Mouse (Mus musculus) stomach, embryonic 15.5 days (tissue): ENCODE data around the gene Hoxd12. TPM values are rescaled to one million over a fixed set of nuclear protein-coding genes. Genes with fewer than 3 reads are reported as not detected.

ENCODE experiments used
- ATAC-seq: fragments of 200-750 bp; cut with Nextera tagmentation; 2 replicates; pipeline ENCODE4 v1.8.0; 2017; ENCODE audit warnings: low read depth, moderate number of reproducible peaks, moderate TSS enrichment; ENCODE audit not compliant: insufficient read depth, low FRiP score
- H3K27ac ChIP-seq: fragments of 300-500 bp; sonication (generic); 2 replicates; pipeline ENCODE4 v1.5.1; 2015; ENCODE audit warnings: mild to moderate bottlenecking, inconsistent platforms
- H3K27me3 ChIP-seq: fragments of 300-500 bp; sonication (generic); replicated peaks from 2 replicates; pipeline ENCODE4 v1.6.1; 2015; ENCODE audit warnings: inconsistent platforms
- H3K36me3 ChIP-seq: fragments of 300-500 bp; sonication (generic); 2 replicates; pipeline ENCODE4 v1.6.1; 2015; ENCODE audit warnings: inconsistent platforms
- H3K4me1 ChIP-seq: fragments of 300-500 bp; sonication (generic); 2 replicates; pipeline ENCODE4 v1.6.1; 2015; ENCODE audit warnings: inconsistent platforms
- H3K4me2 ChIP-seq: fragments of 300-500 bp; sonication (generic); 2 replicates; pipeline ENCODE4 v1.6.1; 2015; ENCODE audit warnings: mild to moderate bottlenecking, inconsistent platforms
- H3K4me3 ChIP-seq: fragments of 300-500 bp; sonication (generic); replicated peaks from 2 replicates; pipeline ENCODE4 v1.5.1; 2015; ENCODE audit warnings: inconsistent platforms
- H3K9ac ChIP-seq: fragments of 300-500 bp; sonication (generic); 2 replicates; pipeline ENCODE4 v1.6.1; 2015; ENCODE audit warnings: inconsistent platforms
- H3K9me3 ChIP-seq: fragments of 300-500 bp; sonication (generic); 2 replicates; pipeline ENCODE4 v1.6.1; 2016; ENCODE audit warnings: inconsistent platforms
- WGBS: fragments of 180-500 bp; shearing (Covaris S2); methylation state at CpG from one replicate; pipeline ENCODE4 v1.1.7; 2015; 5-methylcytosine and 5-hydroxymethylcytosine counted together
- polyA plus RNA-seq: library from polyadenylated mRNA; unstranded; fragments of >200 nt; fragmentation: Nextera tagmentation; extraction: Ambion mirVana; gene quantifications from 2 replicates; pipeline ENCODE4 v1.2.1, GENCODE M21; 2015

Hoxd12 gene
- polyA plus RNA-seq: 0.18 TPM in 1 of 2 replicates, not detected in the other

DNA sequence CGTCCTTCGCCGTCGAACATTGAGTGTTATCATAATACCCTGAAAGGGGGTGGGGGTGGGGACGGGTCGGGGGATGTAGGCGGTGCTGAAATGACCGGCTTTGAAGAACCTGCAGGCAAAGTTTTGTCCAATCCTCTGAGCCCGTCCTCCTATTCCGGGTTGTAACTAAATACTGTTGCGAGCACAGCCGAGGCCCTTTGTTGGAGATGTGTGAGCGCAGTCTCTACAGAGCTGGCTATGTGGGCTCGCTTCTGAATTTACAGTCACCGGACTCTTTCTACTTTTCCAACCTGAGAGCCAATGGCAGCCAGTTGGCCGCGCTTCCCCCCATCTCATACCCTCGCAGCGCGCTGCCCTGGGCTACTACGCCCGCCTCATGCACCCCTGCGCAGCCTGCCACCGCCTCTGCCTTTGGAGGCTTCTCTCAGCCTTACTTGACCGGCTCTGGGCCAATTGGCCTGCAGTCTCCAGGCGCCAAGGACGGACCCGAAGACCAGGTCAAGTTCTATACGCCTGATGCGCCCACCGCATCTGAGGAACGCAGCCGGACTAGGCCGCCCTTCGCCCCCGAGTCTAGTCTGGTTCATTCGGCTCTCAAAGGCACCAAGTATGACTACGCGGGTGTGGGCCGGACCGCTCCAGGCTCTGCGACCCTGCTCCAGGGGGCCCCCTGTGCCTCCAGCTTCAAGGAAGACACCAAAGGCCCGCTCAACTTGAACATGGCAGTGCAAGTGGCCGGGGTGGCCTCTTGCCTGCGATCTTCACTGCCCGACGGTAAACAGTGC lies at the start of gene Hoxd12:
Hoxd12 (plus strand) TSS at position 133 of the 785 bp plus-strand sequence.
- no peak for ATAC-seq
- WGBS: 2% methylated on average over 47 of the region's 47 CpGs
- Histone ChIP-seq H3K9ac (no peak within 1 kb of the TSS), H3K4me1 (peaks cover 4% of the 10 kb centered on the region; the same call in 1 of the 2 replicates), H3K27ac (no peak within 1 kb of the TSS), H3K36me3 (no peaks in the 10 kb centered on the region), H3K4me3 (no peak within 1 kb of the TSS), H3K9me3 (no peaks in the 10 kb centered on the region), H3K27me3 (peaks cover 96% of the 10 kb centered on the region), H3K4me2 (no peak within 1 kb of the TSS)

- no peaks in the 10 kb centered on the region for H3K27me3 ChIP-seq
- no peak overlapping the region for H3K4me2 ChIP-seq
- H3K4me1 ChIP-seq: no peaks in the 10 kb centered on the region
- H3K36me3 ChIP-seq: no peaks in the 10 kb centered on the region
- no peak for ATAC-seq
- no peak overlapping the region for H3K4me3 ChIP-seq
- no peak overlapping the region for H3K9ac ChIP-seq
- no peak overlapping the region for H3K27ac ChIP-seq
- 64% methylated on average over 4 of the region's 4 CpGs for WGBS
- no peaks in the 10 kb centered on the region for H3K9me3 ChIP-seq
Measured at GRCm38 (mm10) chr2:74635412-74635811, 39.4 kb upstream of the Hoxd12 start.

- Histone ChIP-seq H3K27ac (no peak overlapping the region), H3K36me3 (no peaks in the 10 kb centered on the region), H3K9me3 (no peaks in the 10 kb centered on the region), H3K9ac (no peak overlapping the region), H3K4me2 (no peak overlapping the region), H3K4me1 (no peaks in the 10 kb centered on the region), H3K27me3 (peaks cover 38% of the 10 kb centered on the region), H3K4me3 (no peak overlapping the region)
- 62% methylated on average over 5 of the region's 5 CpGs for WGBS
- no peak for ATAC-seq
Measured at GRCm38 (mm10) chr2:74642431-74642830, 32.4 kb upstream of the Hoxd12 start.

GRCm38 (mm10) chr2:74645631-74646030 lies 29.2 kb upstream of the Hoxd12 start:
- H3K9ac ChIP-seq: no peak overlapping the region
- H3K4me2 ChIP-seq: no peak overlapping the region
- H3K27ac ChIP-seq: no peak overlapping the region
- peaks cover 70% of the 10 kb centered on the region for H3K27me3 ChIP-seq
- H3K36me3 ChIP-seq: no peaks in the 10 kb centered on the region
- H3K4me3 ChIP-seq: no peak overlapping the region
- no peak for ATAC-seq
- 81% methylated on average over 3 of the region's 3 CpGs for WGBS
- no peaks in the 10 kb centered on the region for H3K9me3 ChIP-seq
- no peaks in the 10 kb centered on the region for H3K4me1 ChIP-seq

- Histone ChIP-seq H3K27ac (no peak overlapping the region), H3K9me3 (no peaks in the 10 kb centered on the region), H3K36me3 (no peaks in the 10 kb centered on the region), H3K9ac (no peak overlapping the region), H3K4me1 (no peaks in the 10 kb centered on the region), H3K4me3 (no peak overlapping the region), H3K27me3 (peaks cover 84% of the 10 kb centered on the region), H3K4me2 (no peak overlapping the region)
- WGBS: 14% methylated on average over 7 of the region's 7 CpGs
- 0 out of 2 replicates have a peak, but pooled peaks have one; percentile 31 for ATAC-seq
Measured at GRCm38 (mm10) chr2:74647082-74647864, 27.5 kb upstream of the Hoxd12 start.

GRCm38 (mm10) chr2:74652996-74653340 lies 21.8 kb upstream of the Hoxd12 start:
- no peak overlapping the region for H3K9ac ChIP-seq
- peaks cover 86% of the 10 kb centered on the region for H3K27me3 ChIP-seq
- no peaks in the 10 kb centered on the region for H3K9me3 ChIP-seq
- ATAC-seq: no peak
- WGBS: 36% methylated on average over 2 of the region's 2 CpGs
- H3K4me2 ChIP-seq: no peak overlapping the region
- H3K27ac ChIP-seq: no peak overlapping the region
- H3K36me3 ChIP-seq: no peaks in the 10 kb centered on the region
- no peak overlapping the region for H3K4me3 ChIP-seq
- peaks cover 9% of the 10 kb centered on the region for H3K4me1 ChIP-seq

GRCm38 (mm10) chr2:74653781-74654535 lies 20.9 kb upstream of the Hoxd12 start:
- no peak for ATAC-seq
- H3K27me3 ChIP-seq: peaks cover 83% of the 10 kb centered on the region
- H3K9me3 ChIP-seq: no peaks in the 10 kb centered on the region
- no peaks in the 10 kb centered on the region for H3K36me3 ChIP-seq
- H3K4me2 ChIP-seq: no peak overlapping the region
- no peak overlapping the region for H3K27ac ChIP-seq
- WGBS: 11% methylated on average over 17 of the region's 17 CpGs
- H3K4me3 ChIP-seq: no peak overlapping the region
- H3K4me1 ChIP-seq: peaks cover 9% of the 10 kb centered on the region
- no peak overlapping the region for H3K9ac ChIP-seq

- WGBS: 5% methylated on average over 20 of the region's 20 CpGs
- H3K9me3 ChIP-seq: no peaks in the 10 kb centered on the region
- no peak overlapping the region for H3K27ac ChIP-seq
- H3K27me3 ChIP-seq: peaks cover 81% of the 10 kb centered on the region
- ATAC-seq: no peak
- H3K4me1 ChIP-seq: peaks cover 9% of the 10 kb centered on the region
- no peak overlapping the region for H3K9ac ChIP-seq
- no peak overlapping the region for H3K4me2 ChIP-seq
- peak overlapping the region; percentile 32; the same call in 1 of the 2 replicates for H3K4me3 ChIP-seq
- no peaks in the 10 kb centered on the region for H3K36me3 ChIP-seq
Measured at GRCm38 (mm10) chr2:74654743-74655419, 19.9 kb upstream of the Hoxd12 start.

DNA sequence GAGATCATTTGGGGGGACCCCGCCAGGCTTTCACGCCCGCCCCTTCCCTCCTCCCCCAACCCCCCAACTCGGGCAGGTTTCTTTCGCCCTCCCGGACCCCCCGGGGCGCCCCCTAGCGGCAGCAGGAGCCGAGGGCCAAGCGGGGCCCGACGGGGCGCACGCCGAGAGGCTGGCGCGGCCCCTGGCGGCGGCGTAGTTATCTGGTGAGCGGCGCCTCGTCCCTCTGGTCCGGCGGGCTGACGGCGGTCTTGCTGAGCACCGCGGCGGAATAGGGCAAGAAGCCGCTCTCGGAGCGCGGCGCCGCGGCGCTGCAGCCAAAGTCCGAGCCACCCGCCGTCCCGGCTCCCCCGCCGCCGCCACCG lies 19.4 kb upstream of the Hoxd12 start:
- no peak for ATAC-seq
- peaks cover 78% of the 10 kb centered on the region for H3K27me3 ChIP-seq

DNA sequence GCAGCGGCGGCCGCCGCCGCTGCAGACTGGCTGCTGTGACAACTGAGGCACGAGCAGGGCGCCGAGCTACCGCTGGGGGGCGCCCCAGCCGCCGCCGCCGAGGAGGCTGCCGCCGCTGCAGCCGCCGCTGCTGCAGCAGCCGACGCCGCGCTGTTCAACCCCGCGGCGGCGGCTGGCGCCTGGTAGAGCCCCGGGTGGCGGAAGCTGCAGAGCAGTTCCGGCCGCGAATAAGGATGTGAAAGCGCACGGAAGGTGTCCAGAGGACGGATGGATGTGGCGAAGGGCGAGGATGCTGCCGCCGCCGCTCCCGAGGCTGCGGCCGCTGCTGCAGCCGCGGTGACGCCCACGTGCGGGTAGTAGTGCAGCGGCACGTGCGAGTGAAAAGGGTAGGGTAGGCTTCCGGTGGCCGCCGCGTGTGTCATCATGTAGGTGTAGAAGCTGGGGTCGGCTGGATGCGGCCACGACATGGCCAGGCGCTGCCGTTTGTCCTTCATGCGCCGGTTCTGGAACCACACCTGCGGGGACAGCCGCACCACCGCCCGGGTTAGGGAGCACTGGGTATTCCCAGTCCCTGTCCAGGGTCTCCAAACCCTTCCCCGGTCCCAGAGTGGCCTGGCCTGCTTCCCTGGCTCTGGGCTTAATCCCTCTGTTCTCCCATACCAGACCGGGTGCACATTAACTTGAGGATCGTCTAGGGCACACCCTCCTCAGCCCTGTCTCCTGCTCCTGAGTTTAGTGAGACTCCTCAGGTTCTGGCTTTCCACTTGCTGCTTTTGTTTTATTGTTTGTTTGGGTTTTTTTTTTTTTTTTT lies 18.8 kb upstream of the Hoxd12 start:
- Histone ChIP-seq H3K27me3 (peaks cover 78% of the 10 kb centered on the region), H3K27ac (no peak overlapping the region), H3K9me3 (no peaks in the 10 kb centered on the region), H3K9ac (no peak overlapping the region), H3K4me3 (peak overlapping the region; percentile 32), H3K4me1 (peaks cover 9% of the 10 kb centered on the region), H3K36me3 (no peaks in the 10 kb centered on the region), H3K4me2 (peak overlapping the region; percentile 58)
- under 1% methylated on average over 51 of the region's 69 CpGs for WGBS
- no peak for ATAC-seq

More for the DNA sequence above, 19.4 kb upstream of the Hoxd12 start:
- Histone ChIP-seq H3K27ac (no peak overlapping the region), H3K4me2 (peak overlapping the region; percentile 58), H3K9ac (no peak overlapping the region), H3K4me3 (peak overlapping the region; percentile 32), H3K9me3 (no peaks in the 10 kb centered on the region), H3K36me3 (no peaks in the 10 kb centered on the region), H3K4me1 (peaks cover 9% of the 10 kb centered on the region)
- 2% methylated on average over 47 of the region's 47 CpGs for WGBS

DNA sequence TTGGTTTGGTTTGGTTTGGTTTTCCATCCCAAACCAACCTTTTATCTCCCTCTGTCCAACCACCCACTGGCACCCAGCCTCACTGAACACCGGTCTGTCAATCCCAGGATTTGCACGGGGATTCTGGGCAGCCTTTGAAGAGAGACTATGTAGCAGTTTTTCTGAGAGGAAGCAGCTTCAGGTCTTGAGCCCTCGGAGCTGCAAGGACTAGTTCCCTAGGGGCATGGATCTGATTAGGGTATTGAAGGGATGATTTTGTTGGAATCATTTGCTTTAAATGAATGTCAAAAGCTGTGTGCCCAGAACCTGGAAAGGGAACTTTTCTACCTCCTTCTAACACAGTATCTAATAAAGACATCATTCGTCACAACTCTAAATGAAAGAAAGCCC lies 18.2 kb upstream of the Hoxd12 start:
- H3K27me3 ChIP-seq: peaks cover 79% of the 10 kb centered on the region
- no peak overlapping the region for H3K4me2 ChIP-seq
- WGBS: 6% methylated on average over 4 of the region's 4 CpGs
- ATAC-seq: no peak
- no peaks in the 10 kb centered on the region for H3K9me3 ChIP-seq
- H3K27ac ChIP-seq: no peak overlapping the region
- H3K4me1 ChIP-seq: peaks cover 10% of the 10 kb centered on the region
- H3K36me3 ChIP-seq: no peaks in the 10 kb centered on the region
- H3K9ac ChIP-seq: no peak overlapping the region
- no peak overlapping the region for H3K4me3 ChIP-seq
